Mouse (Mus musculus): ENCODE data around the gene Inpp4a. TPM values are rescaled to one million over a fixed set of nuclear protein-coding genes. Genes with fewer than 3 reads are reported as not detected.

Gene Inpp4a
- polyA plus RNA-seq (2014; fragmentation: Nextera tagmentation; extraction: Ambion mirVana): 12.6 and 13.3 TPM in 2 replicates

DNA sequence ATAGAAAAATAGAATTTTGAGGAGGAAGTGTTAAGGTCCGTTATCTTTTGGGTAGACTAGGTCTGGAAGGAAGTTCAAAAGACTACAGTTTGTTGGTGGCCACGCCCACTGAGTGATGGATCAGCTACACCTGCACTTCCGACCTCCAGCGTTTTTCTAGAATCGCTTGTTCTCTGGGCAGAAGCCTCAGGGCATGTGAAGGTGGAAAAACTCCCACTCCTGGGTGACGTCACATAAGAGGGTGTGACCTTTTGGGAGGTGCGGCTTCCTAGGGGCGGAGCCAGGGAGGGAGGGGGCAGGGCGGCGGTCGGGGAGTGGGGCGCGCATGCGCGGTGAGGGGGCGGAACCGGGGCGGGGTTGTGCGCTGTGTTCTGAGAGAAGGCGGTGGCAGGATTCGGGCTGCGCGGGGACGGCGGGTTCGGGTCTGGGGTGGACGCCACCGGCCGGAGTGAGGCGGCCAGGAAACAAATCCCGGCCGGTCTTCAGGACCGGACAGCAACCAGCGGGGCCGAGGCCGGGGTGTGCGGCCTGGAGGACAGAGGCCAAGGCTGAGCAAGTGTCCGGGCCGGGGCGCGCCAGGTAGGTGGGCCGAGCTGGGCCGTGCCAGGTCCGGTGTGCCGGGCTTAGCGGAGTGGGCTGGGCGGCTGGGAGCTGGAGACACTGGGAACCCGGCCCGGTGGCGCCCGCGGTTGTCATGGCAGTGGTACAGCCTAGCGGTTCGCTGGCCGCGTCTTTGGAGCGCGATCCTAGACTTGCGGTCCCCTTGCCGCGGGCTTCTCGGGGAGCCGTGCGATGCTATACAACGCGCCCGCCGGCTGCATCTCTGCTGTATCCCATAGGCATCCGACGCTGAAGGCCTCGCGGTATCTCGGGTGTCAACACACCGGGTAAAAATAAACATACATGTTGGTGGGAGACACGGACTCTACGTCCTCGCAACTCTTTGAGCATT, at the start of gene Inpp4a:
TSS of gene Inpp4a (plus strand) at position 326 of the 952 bp plus-strand sequence.
- DNase-seq (ENCODE audit: low spot score) (peak; percentile 96), ATAC-seq (ENCODE audit: insufficient number of reproducible peaks, low FRiP score, low TSS enrichment, low read depth) (peak; percentile 89)
- peak within 1 kb of the TSS; percentile 93 for H3K4me3 ChIP-seq (ENCODE audit: low read depth, low read length)
- peak within 1 kb of the TSS; percentile 80 for H3K4me2 ChIP-seq (ENCODE audit: low read depth, severe bottlenecking)
- H3K9me3 ChIP-seq (ENCODE audit: control insufficient read depth, low read length): no peaks in the 10 kb centered on the region
- 1% methylated on average over 74 of the region's 77 CpGs for WGBS
- peak within 1 kb of the TSS; percentile 72 for H3K9ac ChIP-seq (ENCODE audit: low read length)
- no peaks in the 10 kb centered on the region for H3K27me3 ChIP-seq (ENCODE audit: control insufficient read depth, insufficient read depth, low read length)
- no peaks in the 10 kb centered on the region for H3K36me3 ChIP-seq (ENCODE audit: control insufficient read depth, insufficient read depth, low read length)
- H3K4me1 ChIP-seq (ENCODE audit: control insufficient read depth, insufficient read depth, low read length): peaks cover 6% of the 10 kb centered on the region
- H3K27ac ChIP-seq (replicated peaks; ENCODE audit: low read depth, low read length): no peak within 1 kb of the TSS

DNA sequence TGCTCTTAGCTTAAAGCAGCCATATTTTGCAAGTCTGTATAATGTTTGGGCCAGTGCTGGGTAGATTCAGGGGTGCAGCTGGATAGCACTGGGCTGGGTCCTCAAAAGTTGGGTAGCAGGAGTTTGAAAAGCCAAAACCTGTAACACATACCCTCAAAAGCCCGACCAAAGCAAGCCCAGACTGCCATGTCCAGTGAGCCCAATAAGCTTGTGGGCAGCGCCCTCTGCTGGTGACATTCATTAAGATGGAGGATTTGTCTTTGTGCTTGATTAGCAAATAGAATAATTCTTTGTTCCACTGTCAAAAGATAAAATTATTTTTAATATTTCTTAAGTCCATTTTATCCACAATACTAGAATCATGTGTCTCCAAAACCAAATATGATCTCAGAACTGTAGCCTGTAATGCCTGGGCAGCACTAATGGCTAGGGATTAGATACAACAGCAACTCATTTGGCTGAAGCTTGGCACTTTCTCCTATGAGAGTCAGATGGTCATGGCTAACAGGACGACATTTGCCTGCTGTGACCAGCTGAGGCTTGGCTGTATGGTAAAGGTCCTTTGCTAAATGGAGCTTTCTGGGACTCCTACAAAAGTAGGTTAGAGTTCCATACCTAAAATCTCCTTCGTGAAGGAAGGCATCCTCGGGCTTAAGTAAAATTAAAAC, 48.9 kb upstream of the Inpp4a start:
- no peaks in the 10 kb centered on the region for H3K36me3 ChIP-seq (ENCODE audit: control insufficient read depth, insufficient read depth, low read length)
- ATAC-seq (ENCODE audit: insufficient number of reproducible peaks, low FRiP score, low TSS enrichment, low read depth) (no peak), DNase-seq (ENCODE audit: low spot score) (peak; percentile 92)
- no peaks in the 10 kb centered on the region for H3K9me3 ChIP-seq (ENCODE audit: control insufficient read depth, low read length)
- no peak overlapping the region for H3K9ac ChIP-seq (ENCODE audit: low read length)
- no peak overlapping the region for H3K4me3 ChIP-seq (ENCODE audit: low read depth, low read length)
- no peak overlapping the region for H3K27ac ChIP-seq (replicated peaks; ENCODE audit: low read depth, low read length)
- H3K4me2 ChIP-seq (ENCODE audit: low read depth, severe bottlenecking): no peak overlapping the region
- no peaks in the 10 kb centered on the region for H3K4me1 ChIP-seq (ENCODE audit: control insufficient read depth, insufficient read depth, low read length)
- 38% methylated on average over 5 of the region's 5 CpGs for WGBS
- no peaks in the 10 kb centered on the region for H3K27me3 ChIP-seq (ENCODE audit: control insufficient read depth, insufficient read depth, low read length)

GRCm38 (mm10) chr1:37258443-37258842, 41.2 kb upstream of the Inpp4a start:
- H3K27me3 ChIP-seq (ENCODE audit: control insufficient read depth, insufficient read depth, low read length): no peaks in the 10 kb centered on the region
- ATAC-seq (ENCODE audit: insufficient number of reproducible peaks, low FRiP score, low TSS enrichment, low read depth) (no peak), DNase-seq (ENCODE audit: low spot score) (no peak)
- 92% methylated on average over 2 of the region's 2 CpGs for WGBS
- no peaks in the 10 kb centered on the region for H3K4me1 ChIP-seq (ENCODE audit: control insufficient read depth, insufficient read depth, low read length)
- no peak overlapping the region for H3K4me2 ChIP-seq (ENCODE audit: low read depth, severe bottlenecking)
- no peaks in the 10 kb centered on the region for H3K36me3 ChIP-seq (ENCODE audit: control insufficient read depth, insufficient read depth, low read length)
- no peak overlapping the region for H3K27ac ChIP-seq (replicated peaks; ENCODE audit: low read depth, low read length)
- no peak overlapping the region for H3K4me3 ChIP-seq (ENCODE audit: low read depth, low read length)
- H3K9me3 ChIP-seq (ENCODE audit: control insufficient read depth, low read length): no peaks in the 10 kb centered on the region
- no peak overlapping the region for H3K9ac ChIP-seq (ENCODE audit: low read length)

DNA sequence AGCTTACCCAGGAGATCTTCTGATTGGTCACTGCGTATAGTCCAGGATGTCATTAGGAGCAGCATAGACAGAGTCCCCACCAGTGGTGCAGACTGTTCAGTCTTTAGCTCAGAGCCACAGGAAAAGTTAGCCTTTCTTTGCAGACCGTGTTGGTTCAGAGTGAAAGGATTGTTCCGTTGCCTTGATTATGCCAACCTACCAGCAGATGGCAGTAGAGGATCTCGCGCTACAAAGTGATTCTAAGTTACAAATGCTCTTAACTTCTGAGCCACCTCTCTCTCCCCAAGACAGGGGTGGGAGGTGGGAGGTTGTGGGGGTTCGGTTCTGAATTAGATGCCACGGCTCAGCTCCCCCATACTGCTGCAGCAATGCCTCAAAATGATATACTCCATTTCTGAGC, 27.2 kb upstream of the Inpp4a start:
- peak; percentile 73 for DNase-seq (ENCODE audit: low spot score)
- no peaks in the 10 kb centered on the region for H3K9me3 ChIP-seq (ENCODE audit: control insufficient read depth, low read length)
- no peak overlapping the region for H3K4me2 ChIP-seq (ENCODE audit: low read depth, severe bottlenecking)
- no peaks in the 10 kb centered on the region for H3K27me3 ChIP-seq (ENCODE audit: control insufficient read depth, insufficient read depth, low read length)
- H3K4me1 ChIP-seq (ENCODE audit: control insufficient read depth, insufficient read depth, low read length): no peaks in the 10 kb centered on the region
- WGBS: 7% methylated on average over 7 of the region's 7 CpGs
- H3K4me3 ChIP-seq (ENCODE audit: low read depth, low read length): no peak overlapping the region
- H3K9ac ChIP-seq (ENCODE audit: low read length): no peak overlapping the region
- no peaks in the 10 kb centered on the region for H3K36me3 ChIP-seq (ENCODE audit: control insufficient read depth, insufficient read depth, low read length)
- H3K27ac ChIP-seq (replicated peaks; ENCODE audit: low read depth, low read length): no peak overlapping the region
- ATAC-seq (ENCODE audit: insufficient number of reproducible peaks, low FRiP score, low TSS enrichment, low read depth): no peak

GRCm38 (mm10) chr1:37286556-37286955, 13.1 kb upstream of the Inpp4a start:
- H3K27ac ChIP-seq (replicated peaks; ENCODE audit: low read depth, low read length): no peak overlapping the region
- no peaks in the 10 kb centered on the region; the same call in 1 of the 2 replicates for H3K9me3 ChIP-seq (ENCODE audit: control insufficient read depth, low read length)
- no peaks in the 10 kb centered on the region for H3K36me3 ChIP-seq (ENCODE audit: control insufficient read depth, insufficient read depth, low read length)
- no peaks in the 10 kb centered on the region for H3K4me1 ChIP-seq (ENCODE audit: control insufficient read depth, insufficient read depth, low read length)
- no peak overlapping the region for H3K9ac ChIP-seq (ENCODE audit: low read length)
- no peak for DNase-seq (ENCODE audit: low spot score)
- ATAC-seq (ENCODE audit: insufficient number of reproducible peaks, low FRiP score, low TSS enrichment, low read depth): no peak
- H3K27me3 ChIP-seq (ENCODE audit: control insufficient read depth, insufficient read depth, low read length): no peaks in the 10 kb centered on the region
- no peak overlapping the region for H3K4me2 ChIP-seq (ENCODE audit: low read depth, severe bottlenecking)
- no peak overlapping the region for H3K4me3 ChIP-seq (ENCODE audit: low read depth, low read length)
- WGBS: 80% methylated on average over 7 of the region's 7 CpGs

GRCm38 (mm10) chr1:37287748-37288147, 11.9 kb upstream of the Inpp4a start:
- Histone ChIP-seq H3K9ac (ENCODE audit: low read length) (no peak overlapping the region), H3K4me3 (ENCODE audit: low read depth, low read length) (no peak overlapping the region), H3K36me3 (ENCODE audit: control insufficient read depth, insufficient read depth, low read length) (no peaks in the 10 kb centered on the region), H3K4me2 (ENCODE audit: low read depth, severe bottlenecking) (no peak overlapping the region), H3K9me3 (ENCODE audit: control insufficient read depth, low read length) (no peaks in the 10 kb centered on the region; the same call in 1 of the 2 replicates), H3K4me1 (ENCODE audit: control insufficient read depth, insufficient read depth, low read length) (no peaks in the 10 kb centered on the region), H3K27me3 (ENCODE audit: control insufficient read depth, insufficient read depth, low read length) (no peaks in the 10 kb centered on the region), H3K27ac (replicated peaks; ENCODE audit: low read depth, low read length) (no peak overlapping the region)
- DNase-seq (ENCODE audit: low spot score) (no peak), ATAC-seq (ENCODE audit: insufficient number of reproducible peaks, low FRiP score, low TSS enrichment, low read depth) (no peak)
- 82% methylated on average over 1 of the region's 1 CpGs for WGBS

GRCm38 (mm10) chr1:37288181-37288935, 11.3 kb upstream of the Inpp4a start:
- 75% methylated on average over 11 of the region's 11 CpGs for WGBS
- DNase-seq (ENCODE audit: low spot score): peak; percentile 35

GRCm38 (mm10) chr1:37288941-37289340, 10.7 kb upstream of the Inpp4a start:
- Histone ChIP-seq H3K4me2 (ENCODE audit: low read depth, severe bottlenecking) (no peak overlapping the region), H3K4me3 (ENCODE audit: low read depth, low read length) (no peak overlapping the region), H3K27ac (replicated peaks; ENCODE audit: low read depth, low read length) (no peak overlapping the region), H3K27me3 (ENCODE audit: control insufficient read depth, insufficient read depth, low read length) (no peaks in the 10 kb centered on the region), H3K9me3 (ENCODE audit: control insufficient read depth, low read length) (no peaks in the 10 kb centered on the region; the same call in 1 of the 2 replicates), H3K9ac (ENCODE audit: low read length) (no peak overlapping the region), H3K4me1 (ENCODE audit: control insufficient read depth, insufficient read depth, low read length) (no peaks in the 10 kb centered on the region), H3K36me3 (ENCODE audit: control insufficient read depth, insufficient read depth, low read length) (no peaks in the 10 kb centered on the region)
- no peak for ATAC-seq (ENCODE audit: insufficient number of reproducible peaks, low FRiP score, low TSS enrichment, low read depth)
- 86% methylated on average over 7 of the region's 7 CpGs for WGBS
- DNase-seq (ENCODE audit: low spot score): no peak

More at GRCm38 (mm10) chr1:37288181-37288935, 11.3 kb upstream of the Inpp4a start:
- Histone ChIP-seq H3K9me3 (ENCODE audit: control insufficient read depth, low read length) (no peaks in the 10 kb centered on the region; the same call in 1 of the 2 replicates), H3K4me1 (ENCODE audit: control insufficient read depth, insufficient read depth, low read length) (no peaks in the 10 kb centered on the region), H3K4me2 (ENCODE audit: low read depth, severe bottlenecking) (no peak overlapping the region), H3K27ac (replicated peaks; ENCODE audit: low read depth, low read length) (no peak overlapping the region), H3K36me3 (ENCODE audit: control insufficient read depth, insufficient read depth, low read length) (no peaks in the 10 kb centered on the region), H3K4me3 (ENCODE audit: low read depth, low read length) (no peak overlapping the region), H3K27me3 (ENCODE audit: control insufficient read depth, insufficient read depth, low read length) (no peaks in the 10 kb centered on the region), H3K9ac (ENCODE audit: low read length) (no peak overlapping the region)
- no peak for ATAC-seq (ENCODE audit: insufficient number of reproducible peaks, low FRiP score, low TSS enrichment, low read depth)
